In genomic region chr3:19045933-19046332, GRCm38 (mm10) we compare ENCODE assay signal across 19 mouse cellular contexts.
DNase-seq lines count a peak whose midpoint lies in the region; ATAC-seq and TF ChIP-seq lines count a peak whose summit lies in the region.
"Had no signal": no experiment of that assay in that cellular context is flagged by ENCODE, and none has a peak within 500 bp of the region (broad histone marks: within the 10 kb centered on the region; RNA-seq: fewer than 3 reads in every experiment).

No protein-coding gene starts in this region.

- intact Hi-C loops in left cerebral cortex, postnatal 14 days (cut with DNase I), result no loop called here

- no peak overlapping the region for H3K4me2 ChIP-seq in kidney, postnatal 0 days (ENCODE audit: low read length)
- no peak overlapping the region for H3K4me2 ChIP-seq in kidney, embryonic 15.5 days
- H3K4me2 ChIP-seq: forebrain, embryonic 12.5 days; heart, embryonic 15.5 days; hindbrain, embryonic 13.5 days; limb, embryonic 12.5 days; midbrain, embryonic 11.5 days had no signal

- H3K36me3 ChIP-seq in kidney, postnatal 0 days (ENCODE audit: insufficient read depth, low read length), result no peaks in the 10 kb centered on the region
- H3K36me3 ChIP-seq in kidney, embryonic 15.5 days, result no peaks in the 10 kb centered on the region
- H3K36me3 ChIP-seq: forebrain, embryonic 12.5 days; heart, embryonic 15.5 days; hindbrain, embryonic 13.5 days; limb, embryonic 12.5 days had no signal

- peak; percentile 45; the same call in 1 of the 2 replicates for TF ChIP-seq CTCF in kidney, postnatal 0 days (IDR thresholded peaks at IDR 0.05; ENCODE audit: low read depth)

- no peaks in the 10 kb centered on the region for H3K27me3 ChIP-seq in kidney, postnatal 0 days (ENCODE audit: insufficient read depth, low read length)
- no peaks in the 10 kb centered on the region for H3K27me3 ChIP-seq in kidney, embryonic 15.5 days
- H3K27me3 ChIP-seq: forebrain, embryonic 12.5 days; heart, embryonic 15.5 days; hindbrain, embryonic 13.5 days; limb, embryonic 12.5 days had no signal

- H3K9ac ChIP-seq in kidney, postnatal 0 days (ENCODE audit: low read depth, low read length), result no peak overlapping the region
- no peak overlapping the region for H3K9ac ChIP-seq in kidney, embryonic 15.5 days
- H3K9ac ChIP-seq: forebrain, embryonic 12.5 days; heart, embryonic 15.5 days; hindbrain, embryonic 13.5 days; limb, embryonic 12.5 days had no signal

- no peak for ATAC-seq in kidney, postnatal 0 days (replicated peaks; ENCODE audit: low FRiP score, low read depth)
- ATAC-seq in kidney, embryonic 15.5 days (replicated peaks; ENCODE audit: low FRiP score), result no peak
- ATAC-seq: intestine, embryonic 16.5 days had no signal

- no peak for DNase-seq in kidney, postnatal 0 days (ENCODE audit: low spot score)
- peak; percentile 34 for DNase-seq in A20 (ENCODE audit: low read depth, low spot score)
- peak; percentile 41 for DNase-seq in ES-CJ7 (ENCODE audit: low read depth, low spot score)
- DNase-seq in c-Kit-positive CD71-positive TER-119-negative erythroid progenitor cells, embryonic 14.5 days (ENCODE audit: low read depth), result peak; percentile 2
- no peak for DNase-seq in urinary bladder, postnatal 25 days (ENCODE audit: low spot score)
- no peak for DNase-seq in left cerebral cortex, postnatal 14 days (ENCODE audit: low spot score in 2 of 2)
- DNase-seq: adrenal gland, postnatal 14 days; cerebellum, adult 9-10 months; gastrocnemius, postnatal 10 days; heart, adult 2 months; lung, postnatal 36 days; thymus, postnatal 36 days had no signal

- no peaks in the 10 kb centered on the region for H3K4me1 ChIP-seq in kidney, postnatal 0 days (replicated peaks; ENCODE audit: insufficient read depth, low read length)
- no peaks in the 10 kb centered on the region for H3K4me1 ChIP-seq in kidney, embryonic 15.5 days
- H3K4me1 ChIP-seq: forebrain, embryonic 12.5 days; heart, embryonic 15.5 days; hindbrain, embryonic 13.5 days; limb, embryonic 12.5 days had no signal

- no peak overlapping the region for H3K4me3 ChIP-seq in kidney, postnatal 0 days (replicated peaks; ENCODE audit: low read depth, low read length)
- H3K4me3 ChIP-seq in kidney, embryonic 15.5 days (replicated peaks), result no peak overlapping the region
- H3K4me3 ChIP-seq: forebrain, embryonic 12.5 days; heart, adult 2 months; heart, embryonic 15.5 days; hindbrain, embryonic 13.5 days; limb, embryonic 12.5 days had no signal

- no peak overlapping the region for H3K27ac ChIP-seq in kidney, postnatal 0 days
- no peak overlapping the region for H3K27ac ChIP-seq in kidney, embryonic 15.5 days
- H3K27ac ChIP-seq: forebrain, embryonic 12.5 days; heart, adult 2 months; heart, embryonic 15.5 days; hindbrain, embryonic 13.5 days; limb, embryonic 12.5 days had no signal

- no peaks in the 10 kb centered on the region for H3K9me3 ChIP-seq in kidney, postnatal 0 days (replicated peaks; ENCODE audit: low read length)
- H3K9me3 ChIP-seq in kidney, embryonic 15.5 days (replicated peaks), result no peaks in the 10 kb centered on the region
- H3K9me3 ChIP-seq: forebrain, embryonic 12.5 days; heart, embryonic 15.5 days; hindbrain, embryonic 13.5 days; limb, embryonic 12.5 days had no signal

Comparison
In these comparisons a context has a peak if more than half of its experiments do, and no peak if none do; other contexts are left out.
1. DNase-seq: peak in A20 (single experiment), ES-CJ7 (single experiment) and c-Kit-positive CD71-positive TER-119-negative erythroid progenitor cells, embryonic 14.5 days (single experiment); none in kidney, postnatal 0 days (single experiment), urinary bladder, postnatal 25 days (single experiment) and left cerebral cortex, postnatal 14 days (0 of 2).